Mouse (Mus musculus) ZHBTc4 (cell line): Measurements from ENCODE around the gene Slc22a17.

ENCODE experiments used
- DNase-seq: peaks from one replicate; pipeline ENCODE4 v3.0.0-alpha.2; 2011; ENCODE audit warnings: low read depth, low spot score

The Slc22a17 gene

GRCm38 (mm10) chr14:54900383-54900782, 12.5 kb downstream of the Slc22a17 start:
- DNase-seq, result peak; percentile 84

- DNase-seq, result no peak
Observed at GRCm38 (mm10) chr14:54897445-54897844, 15.5 kb downstream of the Slc22a17 start.

GRCm38 (mm10) chr14:54894296-54895151, 18.4 kb downstream of the Slc22a17 start:
- DNase-seq, result peak; percentile 62

GRCm38 (mm10) chr14:54893651-54894181, 19.2 kb downstream of the Slc22a17 start:
- DNase-seq, result peak; percentile 100

- no peak for DNase-seq
Observed at GRCm38 (mm10) chr14:54892200-54892599, 20.7 kb downstream of the Slc22a17 start, which contains the start of gene Pabpn1. Gene Pabpn1, plus strand, starts transcription at chr14:54892500.

GRCm38 (mm10) chr14:54885309-54885708, 27.6 kb downstream of the Slc22a17 start:
- no peak for DNase-seq

GRCm38 (mm10) chr14:54884022-54884712, 28.8 kb downstream of the Slc22a17 start:
- no peak for DNase-seq

- peak; percentile 93 for DNase-seq
Observed at GRCm38 (mm10) chr14:54883154-54884021, 29.5 kb downstream of the Slc22a17 start, which contains the start of the genes Bcl2l2 and Gm20521. Gene Bcl2l2, plus strand, starts transcription at chr14:54883377. Gene Gm20521, plus strand, starts transcription at chr14:54883441.

GRCm38 (mm10) chr14:54877048-54877715, 35.8 kb downstream of the Slc22a17 start, which contains the start of gene Ppp1r3e:
Gene Ppp1r3e, minus strand, starts transcription at chr14:54877550.
- peak; percentile 74 for DNase-seq

GRCm38 (mm10) chr14:54876539-54877047, 36.3 kb downstream of the Slc22a17 start:
- peak; percentile 97 for DNase-seq

GRCm38 (mm10) chr14:54875844-54876538, 36.9 kb downstream of the Slc22a17 start:
- DNase-seq, result peak; percentile 86

- no peak for DNase-seq
Observed at GRCm38 (mm10) chr14:54874165-54874564, 38.8 kb downstream of the Slc22a17 start.

- no peak for DNase-seq
Observed at GRCm38 (mm10) chr14:54870861-54871260, 42.1 kb downstream of the Slc22a17 start, which contains the start of gene Homez. Gene Homez, minus strand, starts transcription at chr14:54870961.

- DNase-seq, result no peak
Observed at GRCm38 (mm10) chr14:54868026-54868425, 44.9 kb downstream of the Slc22a17 start.

GRCm38 (mm10) chr14:54866936-54867335, 46.0 kb downstream of the Slc22a17 start:
- DNase-seq, result peak; percentile 82

- DNase-seq, result no peak
Observed at GRCm38 (mm10) chr14:54866268-54866667, 46.7 kb downstream of the Slc22a17 start.

GRCm38 (mm10) chr14:54865626-54866025, 47.3 kb downstream of the Slc22a17 start:
- no peak for DNase-seq

GRCm38 (mm10) chr14:54864313-54865036, 48.5 kb downstream of the Slc22a17 start:
- no peak for DNase-seq
